Mouse (Mus musculus): ENCODE measurements around the gene Dnajb3.
A peak's percentile ranks its signal among the peaks of the same experiment; 100 is the strongest.

Gene Dnajb3

GRCm38 (mm10) chr1:88231803-88232499 is 26.4 kb upstream of the Dnajb3 start:
- DNase-seq (ENCODE audit: low spot score in 2 of 2): no peak

GRCm38 (mm10) chr1:88230981-88231802 is 25.6 kb upstream of the Dnajb3 start:
- no peak for DNase-seq (ENCODE audit: low spot score in 2 of 2)

- no peak for DNase-seq (ENCODE audit: low spot score in 2 of 2)
Observed at GRCm38 (mm10) chr1:88230421-88230820, 24.8 kb upstream of the Dnajb3 start.

- DNase-seq (ENCODE audit: low spot score in 2 of 2): no peak
Observed at GRCm38 (mm10) chr1:88229986-88230385, 24.4 kb upstream of the Dnajb3 start.

- DNase-seq (ENCODE audit: low spot score in 2 of 2): no peak
Observed at GRCm38 (mm10) chr1:88229566-88229965, 24.0 kb upstream of the Dnajb3 start.

- DNase-seq (ENCODE audit: low spot score in 2 of 2): no peak
Observed at GRCm38 (mm10) chr1:88228121-88228520, 22.5 kb upstream of the Dnajb3 start.

GRCm38 (mm10) chr1:88227482-88227881 is 21.9 kb upstream of the Dnajb3 start:
- no peak for DNase-seq (ENCODE audit: low spot score in 2 of 2)

- no peak for DNase-seq (ENCODE audit: low spot score in 2 of 2)
Observed at GRCm38 (mm10) chr1:88226670-88227379, 21.2 kb upstream of the Dnajb3 start, which contains the start of gene Mroh2a. Gene Mroh2a (plus strand): TSS chr1:88226986.

- DNase-seq (ENCODE audit: low spot score in 2 of 2): peak; percentile 1
Observed at GRCm38 (mm10) chr1:88225741-88226140, 20.2 kb upstream of the Dnajb3 start.

GRCm38 (mm10) chr1:88225301-88225700 is 19.7 kb upstream of the Dnajb3 start:
- peak; percentile 0 to 1 for DNase-seq (ENCODE audit: low spot score in 2 of 2)

GRCm38 (mm10) chr1:88224029-88224776 is 18.6 kb upstream of the Dnajb3 start:
- peak; percentile 28 to 47 for DNase-seq (ENCODE audit: low spot score in 2 of 2)

GRCm38 (mm10) chr1:88223591-88223990 is 18.0 kb upstream of the Dnajb3 start:
- peak; percentile 7 to 11 for DNase-seq (ENCODE audit: low spot score in 2 of 2)

GRCm38 (mm10) chr1:88223011-88223515 is 17.5 kb upstream of the Dnajb3 start:
- peak; percentile 4 to 6 for DNase-seq (ENCODE audit: low spot score in 2 of 2)

- DNase-seq (ENCODE audit: low spot score in 2 of 2): no peak
Observed at GRCm38 (mm10) chr1:88222216-88222615, 16.6 kb upstream of the Dnajb3 start.

GRCm38 (mm10) chr1:88220336-88220735 is 14.8 kb upstream of the Dnajb3 start:
- peak; percentile 10 to 22 for DNase-seq (ENCODE audit: low spot score in 2 of 2)

- DNase-seq (ENCODE audit: low spot score in 2 of 2): peak in 1 of 2 experiments; percentile 9
Observed at GRCm38 (mm10) chr1:88219054-88219453, 13.5 kb upstream of the Dnajb3 start.

GRCm38 (mm10) chr1:88218591-88218990 is 13.0 kb upstream of the Dnajb3 start:
- peak in 1 of 2 experiments; percentile 6 for DNase-seq (ENCODE audit: low spot score in 2 of 2)

GRCm38 (mm10) chr1:88218051-88218450 is 12.5 kb upstream of the Dnajb3 start:
- peak in 1 of 2 experiments; percentile 11 for DNase-seq (ENCODE audit: low spot score in 2 of 2)

GRCm38 (mm10) chr1:88217576-88217975 is 12.0 kb upstream of the Dnajb3 start:
- DNase-seq (ENCODE audit: low spot score in 2 of 2): peak in 1 of 2 experiments; percentile 5

- DNase-seq (ENCODE audit: low spot score in 2 of 2): peak in 1 of 2 experiments; percentile 5
Observed at GRCm38 (mm10) chr1:88217144-88217543, 11.6 kb upstream of the Dnajb3 start.

- DNase-seq (ENCODE audit: low spot score in 2 of 2): no peak
Observed at GRCm38 (mm10) chr1:88216551-88216950, 11.0 kb upstream of the Dnajb3 start.

All from spleen, postnatal 36 days (tissue).